Comparison of ENCODE assay signal across 7 mouse cellular contexts in genomic region chr15:83509950-83510804, GRCm38 (mm10). TPM values are rescaled to one million over a fixed set of nuclear protein-coding genes. Genes with fewer than 3 reads are reported as not detected.
DNase-seq lines count a peak whose midpoint lies in the region; ATAC-seq and TF ChIP-seq lines count a peak whose summit lies in the region.

No protein-coding gene starts in this region.

- H3K4me1 ChIP-seq in spleen, adult 2 months (ENCODE audit: control insufficient read depth, insufficient read depth, insufficient read length): no peaks in the 10 kb centered on the region
- H3K4me1 ChIP-seq in forebrain, embryonic 11.5 days (replicated peaks; ENCODE audit: control insufficient read depth, insufficient read depth, low read length): peaks cover 3% of the 10 kb centered on the region; the same call in 1 of the 2 replicates
- H3K4me1 ChIP-seq in liver, embryonic 13.5 days (replicated peaks): peaks cover 16% of the 10 kb centered on the region
- peaks cover 6% of the 10 kb centered on the region; the same call in 1 of the 2 replicates for H3K4me1 ChIP-seq in stomach, embryonic 16.5 days (ENCODE audit: control insufficient read depth, insufficient read depth, low read length)

- TF ChIP-seq POLR2A in spleen, adult 2 months (IDR thresholded peaks at IDR 0.05; ENCODE audit: low read depth, low read length): no peak

- peak overlapping the region; percentile 69 for H3K9ac ChIP-seq in forebrain, embryonic 11.5 days (ENCODE audit: low read length)
- peak overlapping the region; percentile 68 for H3K9ac ChIP-seq in liver, embryonic 13.5 days
- H3K9ac ChIP-seq in stomach, embryonic 16.5 days (ENCODE audit: low read length): peak overlapping the region; percentile 72

- H3K4me2 ChIP-seq in forebrain, embryonic 11.5 days (ENCODE audit: low read depth, low read length, severe bottlenecking): peak overlapping the region; percentile 74
- H3K4me2 ChIP-seq in liver, embryonic 13.5 days: peak overlapping the region; percentile 94
- peak overlapping the region; percentile 83 for H3K4me2 ChIP-seq in stomach, embryonic 16.5 days (ENCODE audit: low read depth, low read length)

- peak overlapping the region; percentile 51; the same call in 1 of the 2 replicates for H3K4me3 ChIP-seq in spleen, adult 2 months (ENCODE audit: extremely low read depth, insufficient read depth, insufficient read length)
- H3K4me3 ChIP-seq in forebrain, embryonic 11.5 days (ENCODE audit: low read depth, low read length): peak overlapping the region; percentile 57
- H3K4me3 ChIP-seq in liver, embryonic 13.5 days (replicated peaks): peak overlapping the region; percentile 65
- peak overlapping the region; percentile 58 for H3K4me3 ChIP-seq in stomach, embryonic 16.5 days (replicated peaks; ENCODE audit: low read length)

- H3K36me3 ChIP-seq in spleen, adult 2 months (ENCODE audit: control insufficient read depth, insufficient read depth, low read length): no peaks in the 10 kb centered on the region
- no peaks in the 10 kb centered on the region for H3K36me3 ChIP-seq in forebrain, embryonic 11.5 days (ENCODE audit: control insufficient read depth, insufficient read depth, low read length)
- H3K36me3 ChIP-seq in liver, embryonic 13.5 days: no peaks in the 10 kb centered on the region
- no peaks in the 10 kb centered on the region for H3K36me3 ChIP-seq in stomach, embryonic 16.5 days (ENCODE audit: control insufficient read depth, insufficient read depth, low read length)

- no peak for DNase-seq in spleen, adult 2 months (ENCODE audit: low read depth in 1 of 2, low spot score in 2 of 2)
- no peak for DNase-seq in spleen, postnatal 36 days (ENCODE audit: low spot score in 2 of 2)
- no peak for DNase-seq in forebrain, embryonic 11.5 days (ENCODE audit: low spot score)
- DNase-seq in liver, embryonic 13.5 days: no peak
- no peak for DNase-seq in layer of hippocampus, postnatal 25 days (ENCODE audit: extremely low spot score in 1 of 2, low spot score in 1 of 2)
- DNase-seq in embryo, embryonic 9.5 days (ENCODE audit: extremely low spot score): no peak

- peak overlapping the region; percentile 36 for H3K27ac ChIP-seq in spleen, adult 2 months (ENCODE audit: insufficient read depth, low read length)
- H3K27ac ChIP-seq in forebrain, embryonic 11.5 days (ENCODE audit: low read depth, low read length): peak overlapping the region; percentile 80
- H3K27ac ChIP-seq in liver, embryonic 13.5 days: no peak overlapping the region; the same call in 1 of the 2 replicates
- H3K27ac ChIP-seq in stomach, embryonic 16.5 days (ENCODE audit: low read length): peak overlapping the region; percentile 48; the same call in 1 of the 2 replicates

- WGBS in spleen, adult 2 months: 34% methylated on average over 17 of the region's 17 CpGs
- 23% methylated on average over 17 of the region's 17 CpGs for WGBS in forebrain, embryonic 11.5 days
- 26% methylated on average over 17 of the region's 17 CpGs for WGBS in liver, embryonic 13.5 days (ENCODE audit: insufficient replicate concordance)
- WGBS in stomach, embryonic 16.5 days: 25% methylated on average over 17 of the region's 17 CpGs

- no peaks in the 10 kb centered on the region for H3K9me3 ChIP-seq in forebrain, embryonic 11.5 days (ENCODE audit: control insufficient read depth, low read length)
- H3K9me3 ChIP-seq in liver, embryonic 13.5 days (replicated peaks): no peaks in the 10 kb centered on the region
- no peaks in the 10 kb centered on the region for H3K9me3 ChIP-seq in stomach, embryonic 16.5 days (replicated peaks; ENCODE audit: control insufficient read depth, low read length)

- ATAC-seq in forebrain, embryonic 11.5 days (replicated peaks; ENCODE audit: low FRiP score): peak; percentile 84
- ATAC-seq in liver, embryonic 13.5 days (ENCODE audit: low read depth): peak; percentile 38
- peak; percentile 59; the same call in 1 of the 2 replicates for ATAC-seq in stomach, embryonic 16.5 days (ENCODE audit: insufficient read depth, low FRiP score)

- no peak for TF ChIP-seq CTCF in spleen, adult 2 months (IDR thresholded peaks at IDR 0.05; ENCODE audit: extremely low read depth, insufficient read depth, insufficient read length, insufficient replicate concordance)

- H3K27me3 ChIP-seq in spleen, adult 2 months (ENCODE audit: control insufficient read depth, insufficient read depth, low read length): no peaks in the 10 kb centered on the region
- H3K27me3 ChIP-seq in forebrain, embryonic 11.5 days (ENCODE audit: control insufficient read depth, insufficient read depth, low read length): no peaks in the 10 kb centered on the region
- peaks cover 15% of the 10 kb centered on the region for H3K27me3 ChIP-seq in liver, embryonic 13.5 days
- H3K27me3 ChIP-seq in stomach, embryonic 16.5 days (ENCODE audit: control insufficient read depth, insufficient read depth, low read length): no peaks in the 10 kb centered on the region

RNA-seq across cellular contexts. Expression of gene Ttll1, which starts 0.5 kb away (rescaled TPM):
- 4.4 TPM in 2 replicates for polyA plus RNA-seq in spleen, adult 2 months (2012; rRNA removed)
- polyA plus RNA-seq in forebrain, embryonic 11.5 days (2014; fragmentation: Nextera tagmentation; extraction: Ambion mirVana): 35.3 and 35.4 TPM in 2 replicates
- polyA plus RNA-seq in liver, embryonic 13.5 days (2015; fragmentation: Nextera tagmentation; extraction: Ambion mirVana): 7.2 and 7.4 TPM in 2 replicates
- polyA plus RNA-seq in stomach, embryonic 16.5 days (2015; fragmentation: Nextera tagmentation; extraction: Ambion mirVana): 20.9 and 21.0 TPM in 2 replicates
- total RNA-seq in layer of hippocampus, postnatal 25 days (2021): 10 to 100 TPM; 38.1 to 39.1 TPM

RNA-seq across cellular contexts. Expression of gene Bik, which starts 16.5 kb away (rescaled TPM):
- 3.7 and 4.7 TPM in 2 replicates for polyA plus RNA-seq in spleen, adult 2 months (2012; rRNA removed)
- polyA plus RNA-seq in forebrain, embryonic 11.5 days (2014; fragmentation: Nextera tagmentation; extraction: Ambion mirVana): 2.3 and 2.5 TPM in 2 replicates
- polyA plus RNA-seq in liver, embryonic 13.5 days (2015; fragmentation: Nextera tagmentation; extraction: Ambion mirVana): 1.1 and 1.5 TPM in 2 replicates
- 6.8 and 7.0 TPM in 2 replicates for polyA plus RNA-seq in stomach, embryonic 16.5 days (2015; fragmentation: Nextera tagmentation; extraction: Ambion mirVana)
- total RNA-seq in layer of hippocampus, postnatal 25 days (2021): not detected

RNA-seq across cellular contexts. Expression of gene Pacsin2, which starts 45.8 kb away (rescaled TPM):
- polyA plus RNA-seq in spleen, adult 2 months (2012; rRNA removed): 27.4 and 27.6 TPM in 2 replicates
- 48.2 and 50.5 TPM in 2 replicates for polyA plus RNA-seq in forebrain, embryonic 11.5 days (2014; fragmentation: Nextera tagmentation; extraction: Ambion mirVana)
- 45.0 and 58.2 TPM in 2 replicates for polyA plus RNA-seq in liver, embryonic 13.5 days (2015; fragmentation: Nextera tagmentation; extraction: Ambion mirVana)
- 64.5 and 67.9 TPM in 2 replicates for polyA plus RNA-seq in stomach, embryonic 16.5 days (2015; fragmentation: Nextera tagmentation; extraction: Ambion mirVana)
- 10 to 100 TPM; 69.7 to 75.6 TPM for total RNA-seq in layer of hippocampus, postnatal 25 days (2021)

RNA-seq across cellular contexts. Expression of gene Tspo, which starts 53.2 kb away (rescaled TPM):
- polyA plus RNA-seq in spleen, adult 2 months (2012; rRNA removed): 257 and 293 TPM in 2 replicates
- polyA plus RNA-seq in forebrain, embryonic 11.5 days (2014; fragmentation: Nextera tagmentation; extraction: Ambion mirVana): 28.4 and 33.0 TPM in 2 replicates
- polyA plus RNA-seq in liver, embryonic 13.5 days (2015; fragmentation: Nextera tagmentation; extraction: Ambion mirVana): 186 and 227 TPM in 2 replicates
- polyA plus RNA-seq in stomach, embryonic 16.5 days (2015; fragmentation: Nextera tagmentation; extraction: Ambion mirVana): 116 and 132 TPM in 2 replicates
- 1 to 10 TPM; 3.5 to 4.6 TPM for total RNA-seq in layer of hippocampus, postnatal 25 days (2021)

RNA-seq across cellular contexts. Expression of gene Mcat, which starts 53.4 kb away (rescaled TPM):
- 19.1 and 20.9 TPM in 2 replicates for polyA plus RNA-seq in spleen, adult 2 months (2012; rRNA removed)
- 45.7 and 53.1 TPM in 2 replicates for polyA plus RNA-seq in forebrain, embryonic 11.5 days (2014; fragmentation: Nextera tagmentation; extraction: Ambion mirVana)
- polyA plus RNA-seq in liver, embryonic 13.5 days (2015; fragmentation: Nextera tagmentation; extraction: Ambion mirVana): 18.1 and 21.0 TPM in 2 replicates
- polyA plus RNA-seq in stomach, embryonic 16.5 days (2015; fragmentation: Nextera tagmentation; extraction: Ambion mirVana): 24.3 and 24.4 TPM in 2 replicates
- total RNA-seq in layer of hippocampus, postnatal 25 days (2021): 10 to 100 TPM; 26.3 to 29.5 TPM
